Mouse (Mus musculus) bone marrow, adult 2 months (tissue): Measurements from ENCODE around the gene Rdh5.
A peak's percentile ranks its signal among the peaks of the same experiment; 100 is the strongest.

Experiments
- CTCF ChIP-seq: fragments of 200-500 bp; IDR thresholded peaks from 2 replicates; pipeline ENCODE4 v1.5.1; 2011; ENCODE audit warnings: low read length, control low read depth; ENCODE audit not compliant: control insufficient read depth, insufficient read depth
- POLR2A ChIP-seq: fragments of 200-500 bp; IDR thresholded peaks from 2 replicates; pipeline ENCODE4 v1.6.1; 2011; ENCODE audit warnings: low read depth, mild to moderate bottlenecking, control low read depth, low read length, borderline replicate concordance; ENCODE audit not compliant: control insufficient read depth

DNA sequence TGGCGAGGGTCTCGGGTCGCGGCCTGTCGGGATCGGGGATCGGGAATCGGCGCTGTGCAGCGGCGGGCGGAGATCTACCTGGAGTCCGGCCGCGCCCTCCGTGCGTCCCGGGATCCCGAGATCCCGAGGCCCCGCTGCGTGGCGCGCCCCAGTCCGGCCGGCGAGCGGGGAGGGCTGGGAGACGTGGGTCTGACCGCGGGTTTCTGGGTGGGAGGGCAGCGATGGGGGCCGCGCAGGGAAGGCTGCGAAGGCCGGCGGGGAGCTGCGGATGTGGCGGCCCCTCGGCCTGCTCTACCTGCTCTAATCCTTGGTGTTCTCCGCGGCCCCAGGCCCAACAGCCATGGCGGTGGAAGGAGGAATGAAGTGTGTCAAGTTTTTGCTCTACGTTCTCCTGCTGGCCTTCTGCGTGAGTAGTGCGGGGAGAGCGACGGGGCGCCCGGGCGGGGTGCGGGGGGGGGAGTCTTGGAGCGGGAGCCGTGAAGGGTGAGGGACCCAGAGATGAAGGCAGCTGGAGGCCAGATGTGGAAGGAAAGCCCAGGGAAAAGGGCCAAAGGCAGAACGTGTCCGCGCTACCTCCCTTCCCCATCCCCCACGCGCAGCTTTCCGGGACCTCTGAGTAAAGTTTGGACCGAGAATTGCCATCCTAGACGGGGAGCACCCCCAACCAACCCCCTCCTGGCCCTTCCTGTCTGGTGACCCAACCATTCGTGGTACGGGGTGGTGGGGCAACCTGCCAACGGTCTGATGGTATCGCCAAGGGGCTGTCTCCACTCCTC lies 12.4 kb downstream of the Rdh5 start:
- TF ChIP-seq CTCF (no peak), POLR2A (peak; percentile 30; the same call in 1 of the 2 replicates)
